20 mouse cellular contexts compared by ENCODE assay signal in genomic region chr3:33093646-33094045, GRCm38 (mm10). TPM values are rescaled to one million over a fixed set of nuclear protein-coding genes. Genes with fewer than 3 reads are reported as not detected.
DNase-seq lines count a peak whose midpoint lies in the region; ATAC-seq and TF ChIP-seq lines count a peak whose summit lies in the region.
"Had no signal": no experiment of that assay in that cellular context is flagged by ENCODE, and none has a peak within 500 bp of the region (broad histone marks: within the 10 kb centered on the region; RNA-seq: fewer than 3 reads in every experiment).

No protein-coding gene starts in this region.

- no peak for TF ChIP-seq CTCF in midbrain, postnatal 0 days (IDR thresholded peaks at IDR 0.05)

- H3K4me2 ChIP-seq in neural tube, embryonic 14.5 days (ENCODE audit: low read depth, low read length): no peak overlapping the region
- H3K4me2 ChIP-seq in kidney, embryonic 15.5 days: no peak overlapping the region
- no peak overlapping the region for H3K4me2 ChIP-seq in midbrain, postnatal 0 days (ENCODE audit: low read depth, low read length, poor library complexity, severe bottlenecking)
- H3K4me2 ChIP-seq: forebrain, embryonic 13.5 days; intestine, embryonic 15.5 days; limb, embryonic 12.5 days had no signal

- peak; percentile 83 for ATAC-seq in neural tube, embryonic 14.5 days (ENCODE audit: low read depth)
- 0 out of 2 replicates have a peak, but pooled peaks have one; percentile 49 for ATAC-seq in kidney, embryonic 15.5 days (replicated peaks; ENCODE audit: low FRiP score)
- ATAC-seq in midbrain, postnatal 0 days (ENCODE audit: low FRiP score): no peak
- ATAC-seq: forebrain, embryonic 13.5 days; intestine, embryonic 15.5 days; lung, postnatal 0 days had no signal

- intact Hi-C loops in left cerebral cortex, postnatal 36 days (cut with DNase I): no loop called here

- no peak overlapping the region for H3K27ac ChIP-seq in neural tube, embryonic 14.5 days (ENCODE audit: low read depth, low read length)
- no peak overlapping the region for H3K27ac ChIP-seq in kidney, embryonic 15.5 days
- no peak overlapping the region for H3K27ac ChIP-seq in midbrain, postnatal 0 days (ENCODE audit: low read depth, low read length)
- H3K27ac ChIP-seq: forebrain, embryonic 13.5 days; heart, adult 2 months; intestine, embryonic 15.5 days; left cerebral cortex, adult 2 months; limb, embryonic 12.5 days; liver, embryonic 14.5 days had no signal

- 60% methylated on average over 6 of the region's 6 CpGs for WGBS in neural tube, embryonic 14.5 days
- 69% methylated on average over 6 of the region's 6 CpGs for WGBS in kidney, embryonic 15.5 days
- WGBS in midbrain, postnatal 0 days: 29% methylated on average over 6 of the region's 6 CpGs

- no peaks in the 10 kb centered on the region for H3K9me3 ChIP-seq in neural tube, embryonic 14.5 days (ENCODE audit: control insufficient read depth, low read length)
- H3K9me3 ChIP-seq in kidney, embryonic 15.5 days (replicated peaks): no peaks in the 10 kb centered on the region
- H3K9me3 ChIP-seq in midbrain, postnatal 0 days (ENCODE audit: low read length): no peaks in the 10 kb centered on the region
- H3K9me3 ChIP-seq: forebrain, embryonic 13.5 days; intestine, embryonic 15.5 days; limb, embryonic 12.5 days had no signal

- H3K36me3 ChIP-seq in neural tube, embryonic 14.5 days (ENCODE audit: control insufficient read depth, insufficient read depth, low read length): no peaks in the 10 kb centered on the region
- no peaks in the 10 kb centered on the region for H3K36me3 ChIP-seq in kidney, embryonic 15.5 days
- no peaks in the 10 kb centered on the region for H3K36me3 ChIP-seq in midbrain, postnatal 0 days (ENCODE audit: insufficient read depth, low read length)
- H3K36me3 ChIP-seq: intestine, embryonic 15.5 days; limb, embryonic 12.5 days had no signal

- no peaks in the 10 kb centered on the region for H3K27me3 ChIP-seq in neural tube, embryonic 14.5 days (ENCODE audit: control insufficient read depth, insufficient read depth, low read length)
- H3K27me3 ChIP-seq in kidney, embryonic 15.5 days: no peaks in the 10 kb centered on the region
- H3K27me3 ChIP-seq in midbrain, postnatal 0 days (ENCODE audit: insufficient read depth, low read length): no peaks in the 10 kb centered on the region
- H3K27me3 ChIP-seq: forebrain, embryonic 13.5 days; intestine, embryonic 15.5 days; limb, embryonic 12.5 days had no signal

- no peak overlapping the region for H3K4me3 ChIP-seq in neural tube, embryonic 14.5 days (ENCODE audit: low read depth, low read length)
- no peak overlapping the region for H3K4me3 ChIP-seq in kidney, embryonic 15.5 days (replicated peaks)
- no peak overlapping the region for H3K4me3 ChIP-seq in midbrain, postnatal 0 days (ENCODE audit: low read depth, low read length)
- H3K4me3 ChIP-seq: forebrain, embryonic 13.5 days; heart, adult 2 months; intestine, embryonic 15.5 days; left cerebral cortex, adult 2 months; limb, embryonic 12.5 days had no signal

- DNase-seq in cerebellum, postnatal 10 days: peak; percentile 33 to 52
- no peak for DNase-seq in cerebellum, adult 9-11 months
- no peak for DNase-seq in neural tube, embryonic 10.5 days (ENCODE audit: extremely low spot score, low spot score)
- peak; percentile 50 for DNase-seq in midbrain, postnatal 0 days (ENCODE audit: low spot score)
- DNase-seq in left cerebral cortex, postnatal 36 days (ENCODE audit: low spot score in 2 of 2): no peak
- no peak for DNase-seq in right cerebral cortex, postnatal 14 days
- DNase-seq: cerebellum, adult 11-12 months; gastrocnemius, postnatal 10 days; heart, adult 2 months; heart, postnatal 10 days; right cerebral cortex, postnatal 4 days had no signal

- no peak overlapping the region for H3K9ac ChIP-seq in neural tube, embryonic 14.5 days (replicated peaks; ENCODE audit: low read depth, low read length)
- no peak overlapping the region for H3K9ac ChIP-seq in kidney, embryonic 15.5 days
- no peak overlapping the region for H3K9ac ChIP-seq in midbrain, postnatal 0 days (replicated peaks; ENCODE audit: low read length, poor library complexity, severe bottlenecking)
- H3K9ac ChIP-seq: forebrain, embryonic 13.5 days; intestine, embryonic 15.5 days; limb, embryonic 12.5 days; liver, embryonic 14.5 days had no signal

- H3K4me1 ChIP-seq in neural tube, embryonic 14.5 days (ENCODE audit: control insufficient read depth, insufficient read depth, low read length): 0 out of 2 replicates have a peak, but pooled peaks cover 2% of the 10 kb centered on the region
- no peaks in the 10 kb centered on the region for H3K4me1 ChIP-seq in kidney, embryonic 15.5 days
- H3K4me1 ChIP-seq in midbrain, postnatal 0 days (ENCODE audit: insufficient read depth, low read length): no peaks in the 10 kb centered on the region
- H3K4me1 ChIP-seq: intestine, embryonic 15.5 days; limb, embryonic 12.5 days had no signal

RNA-seq across cellular contexts. Expression of gene Pex5l, which starts 49.4 kb away (rescaled TPM):
- polyA plus RNA-seq in neural tube, embryonic 14.5 days (2014; fragmentation: Nextera tagmentation; extraction: Ambion mirVana): 6.1 and 7.2 TPM in 2 replicates
- 0.23 and 0.45 TPM in 2 replicates for polyA plus RNA-seq in kidney, embryonic 15.5 days (2015; fragmentation: Nextera tagmentation; extraction: Ambion mirVana)
- total RNA-seq in midbrain, postnatal 0 days (2014; rRNA removed): 21.6 and 30.5 TPM in 2 replicates
- 3.7 and 4.3 TPM in 2 replicates for polyA plus RNA-seq in midbrain, postnatal 0 days (2015; fragmentation: Nextera tagmentation; extraction: Ambion mirVana)
- total RNA-seq in left cerebral cortex, postnatal 36 days (2021): 100 to 1,000 TPM; 225 to 247 TPM
- total RNA-seq: megakaryocyte, adult 5-6 weeks had no signal

Comparison
In these comparisons a context has a peak if more than half of its experiments do, and no peak if none do; other contexts are left out.
1. DNase-seq: peak in cerebellum, postnatal 10 days (2 of 2) and midbrain, postnatal 0 days (single experiment); none in cerebellum, adult 9-11 months (single experiment), neural tube, embryonic 10.5 days (single experiment), left cerebral cortex, postnatal 36 days (0 of 2) and right cerebral cortex, postnatal 14 days (single experiment).